Mouse (Mus musculus) stomach, embryonic 15.5 days (tissue): ENCODE measurements around the gene Hsd17b2. TPM values are rescaled to one million over a fixed set of nuclear protein-coding genes. Genes with fewer than 3 reads are reported as not detected.
"Not testable (repeated sequence)": the region's sequence is repeated elsewhere in the genome, so short reads cannot be mapped to it uniquely, and the experiment has no call there.

Experiments
- ATAC-seq: fragments of 200-750 bp; cut with Nextera tagmentation; 2 replicates; pipeline ENCODE4 v1.8.0; 2017; ENCODE audit warnings: low read depth, moderate number of reproducible peaks, moderate TSS enrichment; ENCODE audit not compliant: insufficient read depth, low FRiP score
- H3K27ac ChIP-seq: fragments of 300-500 bp; sonication (generic); 2 replicates; pipeline ENCODE4 v1.5.1; 2015; ENCODE audit warnings: mild to moderate bottlenecking, inconsistent platforms
- H3K27me3 ChIP-seq: fragments of 300-500 bp; sonication (generic); replicated peaks from 2 replicates; pipeline ENCODE4 v1.6.1; 2015; ENCODE audit warnings: inconsistent platforms
- H3K36me3 ChIP-seq: fragments of 300-500 bp; sonication (generic); 2 replicates; pipeline ENCODE4 v1.6.1; 2015; ENCODE audit warnings: inconsistent platforms
- H3K4me1 ChIP-seq: fragments of 300-500 bp; sonication (generic); 2 replicates; pipeline ENCODE4 v1.6.1; 2015; ENCODE audit warnings: inconsistent platforms
- H3K4me2 ChIP-seq: fragments of 300-500 bp; sonication (generic); 2 replicates; pipeline ENCODE4 v1.6.1; 2015; ENCODE audit warnings: mild to moderate bottlenecking, inconsistent platforms
- H3K4me3 ChIP-seq: fragments of 300-500 bp; sonication (generic); replicated peaks from 2 replicates; pipeline ENCODE4 v1.5.1; 2015; ENCODE audit warnings: inconsistent platforms
- H3K9ac ChIP-seq: fragments of 300-500 bp; sonication (generic); 2 replicates; pipeline ENCODE4 v1.6.1; 2015; ENCODE audit warnings: inconsistent platforms
- H3K9me3 ChIP-seq: fragments of 300-500 bp; sonication (generic); 2 replicates; pipeline ENCODE4 v1.6.1; 2016; ENCODE audit warnings: inconsistent platforms
- WGBS: fragments of 180-500 bp; shearing (Covaris S2); methylation state at CpG from one replicate; pipeline ENCODE4 v1.1.7; 2015; 5-methylcytosine and 5-hydroxymethylcytosine counted together
- polyA plus RNA-seq: library from polyadenylated mRNA; unstranded; fragments of >200 nt; fragmentation: Nextera tagmentation; extraction: Ambion mirVana; gene quantifications from 2 replicates; pipeline ENCODE4 v1.2.1, GENCODE M21; 2015

Hsd17b2 gene
- polyA plus RNA-seq, 1 experiment from 2014 or later: 23.7 TPM

GRCm38 (mm10) chr8:117715896-117716295, 14.2 kb downstream of the Hsd17b2 start:
- no peak overlapping the region for H3K4me3 ChIP-seq
- no peak overlapping the region for H3K9ac ChIP-seq
- no peaks in the 10 kb centered on the region for H3K9me3 ChIP-seq
- ATAC-seq: no peak
- WGBS: 66% methylated on average over 5 of the region's 5 CpGs
- no peaks in the 10 kb centered on the region for H3K4me1 ChIP-seq
- no peak overlapping the region for H3K27ac ChIP-seq
- H3K36me3 ChIP-seq: no peaks in the 10 kb centered on the region
- no peaks in the 10 kb centered on the region for H3K27me3 ChIP-seq
- H3K4me2 ChIP-seq: no peak overlapping the region

GRCm38 (mm10) chr8:117718152-117718860, 16.6 kb downstream of the Hsd17b2 start:
- no peaks in the 10 kb centered on the region for H3K4me1 ChIP-seq
- no peak overlapping the region for H3K4me2 ChIP-seq
- peak; percentile 39; the same call in 1 of the 2 replicates for ATAC-seq
- no peaks in the 10 kb centered on the region for H3K9me3 ChIP-seq
- 63% methylated on average over 14 of the region's 14 CpGs for WGBS
- no peak overlapping the region for H3K4me3 ChIP-seq
- H3K9ac ChIP-seq: no peak overlapping the region
- no peak overlapping the region; the same call in 1 of the 2 replicates for H3K27ac ChIP-seq
- H3K27me3 ChIP-seq: no peaks in the 10 kb centered on the region
- H3K36me3 ChIP-seq: no peaks in the 10 kb centered on the region

DNA sequence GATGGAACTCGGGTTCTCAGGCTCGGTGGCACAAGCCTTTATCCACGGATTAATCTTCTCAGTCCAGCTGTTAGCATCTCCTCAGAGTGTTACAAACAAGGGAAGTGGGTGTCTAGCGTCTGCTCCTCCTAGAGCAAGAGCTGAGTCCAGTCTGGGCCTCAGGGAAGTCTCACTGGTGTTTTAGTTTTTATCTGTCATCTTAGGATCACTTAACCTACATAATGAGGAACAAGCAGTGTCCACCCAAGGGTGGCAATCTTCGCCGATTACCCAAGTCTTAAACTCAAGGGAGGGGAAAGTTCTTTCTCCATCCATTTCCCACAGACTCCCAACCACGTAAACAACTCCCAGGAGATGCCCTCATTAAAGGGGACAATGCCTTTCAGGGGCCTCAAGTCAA, 24.8 kb downstream of the Hsd17b2 start:
- Histone ChIP-seq H3K9ac (no peak overlapping the region), H3K36me3 (no peaks in the 10 kb centered on the region), H3K4me2 (no peak overlapping the region), H3K9me3 (no peaks in the 10 kb centered on the region), H3K27me3 (no peaks in the 10 kb centered on the region), H3K27ac (no peak overlapping the region), H3K4me1 (no peaks in the 10 kb centered on the region), H3K4me3 (no peak overlapping the region)
- no peak for ATAC-seq
- 55% methylated on average over 7 of the region's 7 CpGs for WGBS

DNA sequence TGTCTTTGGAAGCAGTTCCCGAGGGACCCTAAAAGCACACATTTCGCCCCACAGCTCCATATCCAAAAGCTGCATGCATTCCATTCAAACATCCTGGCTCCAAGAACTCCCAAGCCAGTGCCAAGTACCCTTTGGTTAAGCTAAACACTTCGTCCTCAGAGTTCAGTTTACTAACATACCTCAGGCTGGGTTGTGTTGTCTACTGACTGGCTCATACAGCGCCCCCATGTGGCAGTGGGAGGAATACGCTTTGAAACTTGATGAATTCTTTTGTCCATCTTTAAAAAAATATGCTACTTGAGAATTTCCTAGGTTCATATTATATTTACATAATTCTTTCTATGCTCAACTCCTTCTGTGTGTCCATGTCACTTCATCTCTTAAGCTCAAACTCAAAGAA, 25.9 kb downstream of the Hsd17b2 start:
- no peak overlapping the region for H3K4me3 ChIP-seq
- no peak for ATAC-seq
- H3K9ac ChIP-seq: no peak overlapping the region
- no peaks in the 10 kb centered on the region for H3K9me3 ChIP-seq
- no peaks in the 10 kb centered on the region for H3K4me1 ChIP-seq
- H3K4me2 ChIP-seq: no peak overlapping the region
- WGBS: 55% methylated on average over 5 of the region's 5 CpGs
- no peak overlapping the region for H3K27ac ChIP-seq
- no peaks in the 10 kb centered on the region for H3K27me3 ChIP-seq
- no peaks in the 10 kb centered on the region for H3K36me3 ChIP-seq

GRCm38 (mm10) chr8:117728234-117728633, 26.5 kb downstream of the Hsd17b2 start:
- Histone ChIP-seq H3K4me3 (no peak overlapping the region), H3K4me2 (no peak overlapping the region), H3K27ac (no peak overlapping the region), H3K36me3 (no peaks in the 10 kb centered on the region), H3K27me3 (no peaks in the 10 kb centered on the region), H3K9ac (no peak overlapping the region), H3K4me1 (no peaks in the 10 kb centered on the region), H3K9me3 (no peaks in the 10 kb centered on the region)
- 77% methylated on average over 4 of the region's 4 CpGs for WGBS
- ATAC-seq: no peak

- H3K4me1 ChIP-seq: no peaks in the 10 kb centered on the region
- 54% methylated on average over 10 of the region's 10 CpGs for WGBS
- H3K4me2 ChIP-seq: no peak overlapping the region
- no peaks in the 10 kb centered on the region for H3K36me3 ChIP-seq
- H3K9ac ChIP-seq: no peak overlapping the region
- no peaks in the 10 kb centered on the region for H3K9me3 ChIP-seq
- no peak overlapping the region for H3K27ac ChIP-seq
- H3K27me3 ChIP-seq: no peaks in the 10 kb centered on the region
- no peak; the same call in 1 of the 2 replicates for ATAC-seq
- H3K4me3 ChIP-seq: no peak overlapping the region
Measured at GRCm38 (mm10) chr8:117730980-117731379, 29.3 kb downstream of the Hsd17b2 start.

GRCm38 (mm10) chr8:117736657-117737175, 35.0 kb downstream of the Hsd17b2 start:
- Histone ChIP-seq H3K4me1 (no peaks in the 10 kb centered on the region), H3K4me2 (no peak overlapping the region), H3K27ac (no peak overlapping the region), H3K36me3 (no peaks in the 10 kb centered on the region), H3K4me3 (no peak overlapping the region), H3K9ac (no peak overlapping the region), H3K9me3 (no peaks in the 10 kb centered on the region), H3K27me3 (no peaks in the 10 kb centered on the region)
- WGBS: 74% methylated on average over 3 of the region's 3 CpGs
- ATAC-seq: no peak

DNA sequence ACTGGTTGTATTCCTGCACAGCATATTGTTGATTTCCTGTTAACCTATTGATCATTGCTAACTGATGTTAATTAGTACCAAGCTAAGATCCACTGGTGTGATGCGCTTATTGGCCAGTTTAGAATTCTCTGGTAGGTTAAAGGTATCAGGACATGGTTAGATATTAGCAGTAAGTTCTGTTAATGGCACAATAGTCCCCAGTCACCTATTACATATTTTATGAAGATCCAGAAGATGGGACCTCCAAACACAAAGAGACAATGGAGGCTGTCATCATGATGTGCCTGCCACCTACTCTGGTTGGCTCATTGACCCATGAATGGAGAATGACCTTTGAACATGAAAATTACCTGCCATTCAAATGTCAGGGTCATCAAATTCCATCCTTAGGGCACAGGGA, 36.5 kb downstream of the Hsd17b2 start:
- not testable (repeated sequence) for H3K27ac ChIP-seq, H3K9ac ChIP-seq, H3K4me2 ChIP-seq, H3K4me1 ChIP-seq, H3K4me3 ChIP-seq, ATAC-seq, H3K36me3 ChIP-seq, H3K9me3 ChIP-seq, H3K27me3 ChIP-seq
- 90% methylated on average over 1 of the region's 1 CpGs for WGBS

GRCm38 (mm10) chr8:117740387-117740998, 38.8 kb downstream of the Hsd17b2 start:
- Histone ChIP-seq H3K9me3 (no peaks in the 10 kb centered on the region), H3K36me3 (no peaks in the 10 kb centered on the region), H3K27ac (no peak overlapping the region), H3K4me3 (no peak overlapping the region), H3K4me1 (no peaks in the 10 kb centered on the region), H3K27me3 (no peaks in the 10 kb centered on the region), H3K4me2 (no peak overlapping the region), H3K9ac (no peak overlapping the region)
- no peak for ATAC-seq
- WGBS: 82% methylated on average over 5 of the region's 5 CpGs

DNA sequence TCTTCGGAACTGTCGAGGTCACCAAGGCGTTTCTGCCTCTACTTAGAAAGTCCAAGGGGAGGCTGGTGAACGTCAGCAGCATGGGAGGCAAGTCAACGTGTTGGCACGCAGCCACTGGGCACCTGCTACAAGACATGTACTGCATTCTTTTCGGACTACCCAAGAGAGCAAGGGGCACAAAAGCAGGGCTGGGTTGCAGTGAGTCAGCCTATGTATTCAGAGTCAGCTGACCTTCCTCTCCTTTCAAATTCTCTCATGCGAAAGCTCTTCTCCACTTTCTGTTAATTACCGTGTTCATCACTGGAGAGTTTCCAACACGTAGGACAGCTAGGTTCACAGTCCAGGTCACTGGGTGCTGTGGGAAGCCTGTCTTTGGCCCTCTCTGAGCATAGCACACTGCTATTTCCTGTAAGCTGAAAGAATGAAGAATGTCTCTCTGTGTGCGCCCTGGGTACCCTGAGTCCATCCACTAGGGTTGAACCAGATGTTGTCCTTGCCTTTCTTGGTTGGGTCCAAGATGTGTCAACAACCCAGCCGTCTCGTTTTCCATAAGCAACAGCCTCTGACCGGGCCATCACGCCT, 40.8 kb downstream of the Hsd17b2 start:
- H3K4me1 ChIP-seq: no peaks in the 10 kb centered on the region
- no peaks in the 10 kb centered on the region for H3K36me3 ChIP-seq
- no peaks in the 10 kb centered on the region for H3K9me3 ChIP-seq
- H3K9ac ChIP-seq: no peak overlapping the region
- no peaks in the 10 kb centered on the region for H3K27me3 ChIP-seq
- H3K4me2 ChIP-seq: no peak overlapping the region
- WGBS: 72% methylated on average over 15 of the region's 15 CpGs
- H3K27ac ChIP-seq: no peak overlapping the region
- ATAC-seq: peak; percentile 26; the same call in 1 of the 2 replicates
- H3K4me3 ChIP-seq: no peak overlapping the region

DNA sequence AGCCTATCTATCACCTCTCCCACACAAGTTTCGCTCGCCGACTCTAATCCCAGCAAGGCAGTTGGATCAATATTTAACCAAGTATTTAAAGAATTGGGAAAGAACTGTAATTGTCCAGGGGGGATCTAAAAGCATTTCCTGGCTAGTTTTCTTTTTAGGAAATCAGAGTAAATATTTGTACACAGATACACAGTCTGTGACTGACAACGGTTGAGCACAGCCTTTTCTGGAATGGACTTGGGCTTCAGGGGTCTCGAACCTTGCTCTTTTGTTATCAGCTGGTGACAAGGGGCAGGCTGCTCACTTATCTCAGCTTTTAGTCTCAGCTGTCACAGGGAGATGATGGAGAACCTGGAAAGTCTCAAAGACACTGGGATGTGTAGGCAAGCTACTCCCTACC, 44.9 kb downstream of the Hsd17b2 start:
- Histone ChIP-seq H3K9ac (no peak overlapping the region), H3K9me3 (no peaks in the 10 kb centered on the region), H3K4me2 (no peak overlapping the region), H3K4me1 (no peaks in the 10 kb centered on the region), H3K27me3 (no peaks in the 10 kb centered on the region), H3K27ac (no peak overlapping the region), H3K36me3 (no peaks in the 10 kb centered on the region), H3K4me3 (no peak overlapping the region)
- ATAC-seq: no peak
- 64% methylated on average over 5 of the region's 5 CpGs for WGBS

DNA sequence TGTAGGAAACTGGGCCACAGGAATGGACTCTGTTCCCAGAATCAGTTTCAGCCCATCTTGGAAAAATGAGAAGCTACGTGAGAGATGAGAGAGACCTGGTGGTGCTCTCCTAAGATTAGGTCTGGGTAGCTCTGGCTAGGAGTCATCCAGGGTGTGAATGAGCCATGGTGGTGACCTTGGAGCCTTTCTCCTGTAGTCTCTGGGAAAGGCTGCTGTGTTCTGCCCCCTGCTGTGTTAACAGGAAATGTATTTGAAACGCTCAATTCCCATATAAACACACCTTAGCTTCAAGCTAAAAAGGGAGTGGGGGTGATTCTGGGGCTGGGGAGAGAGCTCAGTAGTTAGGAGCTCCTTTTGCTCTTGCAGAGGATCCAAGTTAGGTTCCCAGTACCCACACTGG, 45.7 kb downstream of the Hsd17b2 start:
- no peak; the same call in 1 of the 2 replicates for ATAC-seq
- Histone ChIP-seq H3K4me2 (no peak overlapping the region), H3K4me1 (no peaks in the 10 kb centered on the region), H3K9ac (no peak overlapping the region), H3K9me3 (no peaks in the 10 kb centered on the region), H3K27me3 (no peaks in the 10 kb centered on the region), H3K27ac (no peak overlapping the region), H3K36me3 (no peaks in the 10 kb centered on the region), H3K4me3 (no peak overlapping the region)
- 33% methylated on average over 2 of the region's 2 CpGs for WGBS
